Mouse (Mus musculus) heart, postnatal 0 days (tissue): ENCODE results near the gene T2.

Source experiments
- CTCF ChIP-seq: IDR thresholded peaks from 2 replicates; pipeline ENCODE4 v1.5.1; 2016; ENCODE audit warnings: antibody characterized with exemption, control low read depth, low read depth
- EP300 ChIP-seq: IDR thresholded peaks from 2 replicates; pipeline ENCODE4 v1.6.1; 2016; ENCODE audit warnings: antibody characterized with exemption, low read depth

GRCm38 (mm10) chr17:8447676-8448192 lies 91.9 kb downstream of the T2 start:
- TF ChIP-seq CTCF (no peak), EP300 (no peak)
